Mouse (Mus musculus) MEL (cell line): ENCODE measurements around the gene Lin54.

Source experiments
- EP300 ChIP-seq, 2 experiments: IDR thresholded peaks; 2 replicates each; pipeline ENCODE4 v1.6.1; 2011; ENCODE audit warnings: improper control_type of control experiment in 2 of 2, low read length in 2 of 2, low read depth in 1 of 2, mild to moderate bottlenecking in 1 of 2
- MAX ChIP-seq: IDR thresholded peaks from 2 replicates; pipeline ENCODE4 v1.6.1; 2011; ENCODE audit warnings: low read length, improper control_type of control experiment
- MEF2A ChIP-seq: IDR thresholded peaks from 2 replicates; pipeline ENCODE4 v1.6.1; 2014; ENCODE audit warnings: low read depth, mild to moderate bottlenecking, inconsistent platforms, low read length, improper control_type of control experiment; ENCODE audit not compliant: poor library complexity, insufficient replicate concordance, severe bottlenecking; ENCODE audit errors: extremely low read depth
- POLR2A ChIP-seq, 2 experiments: IDR thresholded peaks; 2 replicates each; pipeline ENCODE4 v1.6.1; 2011 to 2012; ENCODE audit warnings: low read length in 2 of 2, mild to moderate bottlenecking in 2 of 2, control low read depth in 1 of 2, improper control_type of control experiment in 1 of 2, low read depth in 1 of 2, moderate library complexity in 1 of 2; ENCODE audit not compliant: control insufficient read depth in 1 of 2, insufficient read depth in 1 of 2, poor library complexity in 1 of 2
- TCF12 ChIP-seq: IDR thresholded peaks from 2 replicates; pipeline ENCODE4 v1.6.1; 2014; ENCODE audit warnings: low read depth, mild to moderate bottlenecking, inconsistent platforms, low read length, improper control_type of control experiment, moderate library complexity
- USF2 ChIP-seq, 2 experiments: IDR thresholded peaks; 2 replicates each; pipeline ENCODE4 v1.6.1; 2011 to 2012; ENCODE audit warnings: improper control_type of control experiment in 2 of 2, low read length in 2 of 2, borderline replicate concordance in 1 of 2, inconsistent platforms in 1 of 2, low read depth in 1 of 2, mild to moderate bottlenecking in 1 of 2; ENCODE audit not compliant: insufficient read depth in 1 of 2
- ZNF384 ChIP-seq: IDR thresholded peaks from 2 replicates; pipeline ENCODE4 v1.6.1; 2012; ENCODE audit warnings: low read depth, mild to moderate bottlenecking, inconsistent platforms, low read length, improper control_type of control experiment

GRCm38 (mm10) chr5:100476328-100476727 is 24.1 kb downstream of the Lin54 start:
- TF ChIP-seq EP300 (IDR thresholded peaks at IDR 0.05; ENCODE audit: low read depth in 1 of 2, low read length in 2 of 2) (no peak), USF2 (IDR thresholded peaks at IDR 0.05; ENCODE audit: borderline replicate concordance in 1 of 2, insufficient read depth in 1 of 2, low read depth in 1 of 2, low read length in 2 of 2) (no peak), ZNF384 (no peak), MEF2A (no peak), POLR2A (IDR thresholded peaks at IDR 0.05; ENCODE audit: control insufficient read depth in 1 of 2, insufficient read depth in 1 of 2, low read depth in 1 of 2, low read length in 2 of 2, poor library complexity in 1 of 2) (no peak), MAX (no peak), TCF12 (no peak)
